Mouse (Mus musculus): ENCODE results near the gene Gcnt4.

GRCm38 (mm10) chr13:96983251-96984126 lies 59.0 kb downstream of the Gcnt4 start:
- TF ChIP-seq POLR2A (IDR thresholded peaks at IDR 0.05; ENCODE audit: extremely low read depth, insufficient read depth, low read length), result no peak
- TF ChIP-seq CTCF (IDR thresholded peaks at IDR 0.05; ENCODE audit: extremely low read depth, insufficient read depth, low read length), result no peak

Measured in cortical plate, adult 2 months (tissue).